Mouse (Mus musculus): ENCODE data around the gene Cmtm1. TPM values are rescaled to one million over a fixed set of nuclear protein-coding genes. Genes with fewer than 3 reads are reported as not detected.
"Not testable (repeated sequence)": the region's sequence is repeated elsewhere in the genome, so short reads cannot be mapped to it uniquely, and the experiment has no call there.

Cmtm1 gene
- polyA plus RNA-seq, 1 experiment from 2014 or later = not detected

- not testable (repeated sequence) for H3K4me2 ChIP-seq; H3K4me1 ChIP-seq; H3K27ac ChIP-seq; H3K4me3 ChIP-seq; H3K9me3 ChIP-seq; H3K36me3 ChIP-seq; H3K27me3 ChIP-seq; H3K9ac ChIP-seq; ATAC-seq (ENCODE audit: borderline replicate concordance, extremely low read depth, low FRiP score, low TSS enrichment)
- 90% methylated on average over 3 of the region's 3 CpGs for WGBS
Measured at GRCm38 (mm10) chr8:104312023-104312422, 2.1 kb upstream of the Cmtm1 start.

GRCm38 (mm10) chr8:104308341-104308740, 1.6 kb downstream of the Cmtm1 start:
- not testable (repeated sequence) for ATAC-seq (ENCODE audit: borderline replicate concordance, extremely low read depth, low FRiP score, low TSS enrichment); H3K9ac ChIP-seq; H3K4me2 ChIP-seq; H3K27ac ChIP-seq; H3K36me3 ChIP-seq; H3K4me1 ChIP-seq; H3K27me3 ChIP-seq; H3K4me3 ChIP-seq; H3K9me3 ChIP-seq
- WGBS = 39% methylated on average over 6 of the region's 6 CpGs

- Histone ChIP-seq H3K27me3 (no peaks in the 10 kb centered on the region), H3K4me3 (no peak overlapping the region), H3K27ac (no peak overlapping the region), H3K9me3 (no peaks in the 10 kb centered on the region), H3K9ac (no peak overlapping the region), H3K36me3 (no peaks in the 10 kb centered on the region), H3K4me2 (no peak overlapping the region), H3K4me1 (no peaks in the 10 kb centered on the region)
- whole genome bisulfite sequencing = 82% methylated on average over 11 of the region's 11 CpGs
- ATAC-seq (ENCODE audit: borderline replicate concordance, extremely low read depth, low FRiP score, low TSS enrichment) = no peak
Measured at GRCm38 (mm10) chr8:104304962-104305361, 5.0 kb downstream of the Cmtm1 start.

GRCm38 (mm10) chr8:104302536-104302935, 7.4 kb downstream of the Cmtm1 start:
- H3K4me1 ChIP-seq; H3K4me2 ChIP-seq; H3K27ac ChIP-seq; H3K4me3 ChIP-seq; ATAC-seq (ENCODE audit: borderline replicate concordance, extremely low read depth, low FRiP score, low TSS enrichment); H3K36me3 ChIP-seq; H3K27me3 ChIP-seq; H3K9me3 ChIP-seq; H3K9ac ChIP-seq: not testable (repeated sequence)
- WGBS = 88% methylated on average over 4 of the region's 4 CpGs

GRCm38 (mm10) chr8:104301577-104301976, 8.4 kb downstream of the Cmtm1 start:
- not testable (repeated sequence) for H3K4me1 ChIP-seq; H3K4me2 ChIP-seq; H3K27ac ChIP-seq; H3K9me3 ChIP-seq; H3K36me3 ChIP-seq; H3K9ac ChIP-seq; H3K27me3 ChIP-seq; ATAC-seq (ENCODE audit: borderline replicate concordance, extremely low read depth, low FRiP score, low TSS enrichment); H3K4me3 ChIP-seq
- 13% methylated on average over 3 of the region's 3 CpGs for WGBS

- Histone ChIP-seq H3K4me3 (no peak overlapping the region), H3K9ac (no peak overlapping the region), H3K9me3 (no peaks in the 10 kb centered on the region), H3K4me1 (no peaks in the 10 kb centered on the region), H3K4me2 (no peak overlapping the region), H3K27me3 (no peaks in the 10 kb centered on the region), H3K36me3 (no peaks in the 10 kb centered on the region), H3K27ac (no peak overlapping the region)
- WGBS = 79% methylated on average over 1 of the region's 1 CpGs
- no peak for ATAC-seq (ENCODE audit: borderline replicate concordance, extremely low read depth, low FRiP score, low TSS enrichment)
Measured at GRCm38 (mm10) chr8:104294396-104294795, 15.5 kb downstream of the Cmtm1 start.

GRCm38 (mm10) chr8:104293081-104293480, 16.9 kb downstream of the Cmtm1 start, which contains the start of gene Cmtm2a:
Gene Cmtm2a, minus strand, starts transcription at chr8:104293181.
- WGBS = 82% methylated on average over 12 of the region's 12 CpGs
- not testable (repeated sequence) for H3K4me1 ChIP-seq; H3K9me3 ChIP-seq; ATAC-seq (ENCODE audit: borderline replicate concordance, extremely low read depth, low FRiP score, low TSS enrichment); H3K27ac ChIP-seq; H3K4me2 ChIP-seq; H3K9ac ChIP-seq; H3K36me3 ChIP-seq; H3K27me3 ChIP-seq; H3K4me3 ChIP-seq

GRCm38 (mm10) chr8:104268937-104269440, 41.0 kb downstream of the Cmtm1 start:
- Histone ChIP-seq H3K4me3 (no peak overlapping the region), H3K36me3 (0 out of 2 replicates have a peak, but pooled peaks cover 6% of the 10 kb centered on the region), H3K9me3 (no peaks in the 10 kb centered on the region), H3K9ac (no peak overlapping the region), H3K4me1 (no peaks in the 10 kb centered on the region), H3K27me3 (no peaks in the 10 kb centered on the region), H3K27ac (no peak overlapping the region), H3K4me2 (no peak overlapping the region)
- no peak for ATAC-seq (ENCODE audit: borderline replicate concordance, extremely low read depth, low FRiP score, low TSS enrichment)
- WGBS = 78% methylated on average over 6 of the region's 6 CpGs

GRCm38 (mm10) chr8:104268368-104268767, 41.6 kb downstream of the Cmtm1 start:
- H3K4me2 ChIP-seq = no peak overlapping the region
- H3K36me3 ChIP-seq = peaks cover 12% of the 10 kb centered on the region; the same call in 1 of the 2 replicates
- no peak overlapping the region for H3K4me3 ChIP-seq
- no peak overlapping the region for H3K27ac ChIP-seq
- no peaks in the 10 kb centered on the region for H3K9me3 ChIP-seq
- no peaks in the 10 kb centered on the region for H3K27me3 ChIP-seq
- H3K4me1 ChIP-seq = no peaks in the 10 kb centered on the region
- no peak for ATAC-seq (ENCODE audit: borderline replicate concordance, extremely low read depth, low FRiP score, low TSS enrichment)
- H3K9ac ChIP-seq = no peak overlapping the region

GRCm38 (mm10) chr8:104264271-104264935, 45.5 kb downstream of the Cmtm1 start:
- H3K9ac ChIP-seq; H3K27me3 ChIP-seq; H3K9me3 ChIP-seq; H3K4me2 ChIP-seq; H3K27ac ChIP-seq; H3K4me1 ChIP-seq; ATAC-seq (ENCODE audit: borderline replicate concordance, extremely low read depth, low FRiP score, low TSS enrichment); H3K4me3 ChIP-seq: not testable (repeated sequence)
- peaks cover 16% of the 10 kb centered on the region; the same call in 1 of the 2 replicates for H3K36me3 ChIP-seq
- 96% methylated on average over 22 of the region's 22 CpGs for WGBS

- not testable (repeated sequence) for H3K27me3 ChIP-seq; H3K4me1 ChIP-seq; H3K9me3 ChIP-seq; H3K4me2 ChIP-seq; H3K9ac ChIP-seq; ATAC-seq (ENCODE audit: borderline replicate concordance, extremely low read depth, low FRiP score, low TSS enrichment); H3K27ac ChIP-seq; H3K4me3 ChIP-seq
- WGBS = 92% methylated on average over 5 of the region's 5 CpGs
- peaks cover 38% of the 10 kb centered on the region for H3K36me3 ChIP-seq
Measured at GRCm38 (mm10) chr8:104261802-104262201, 48.1 kb downstream of the Cmtm1 start.

GRCm38 (mm10) chr8:104253016-104253415, 56.9 kb downstream of the Cmtm1 start:
- WGBS = 87% methylated on average over 3 of the region's 3 CpGs
- Histone ChIP-seq H3K4me2 (no peak overlapping the region), H3K9me3 (no peaks in the 10 kb centered on the region), H3K27ac (no peak overlapping the region), H3K9ac (no peak overlapping the region), H3K4me1 (peaks cover 15% of the 10 kb centered on the region), H3K4me3 (no peak overlapping the region), H3K36me3 (peaks cover 7% of the 10 kb centered on the region), H3K27me3 (no peaks in the 10 kb centered on the region)
- ATAC-seq (ENCODE audit: borderline replicate concordance, extremely low read depth, low FRiP score, low TSS enrichment) = no peak

Data from lung, embryonic 15.5 days (tissue).